Mouse (Mus musculus) left cerebral cortex, adult 2 months (tissue): ENCODE results near the gene Ece1. TPM values are rescaled to one million over a fixed set of nuclear protein-coding genes. Genes with fewer than 3 reads are reported as not detected.

ENCODE experiments used
- DNase-seq, 2 experiments: peaks; one replicate each; pipeline ENCODE4 v3.0.0; 2021 to 2022; ENCODE audit warnings: low spot score in 2 of 2, mixed read lengths in 1 of 2; ENCODE audit errors: extremely low spot score in 1 of 2
- H3K27ac ChIP-seq: fragments of 200-600 bp; 2 replicates; pipeline ENCODE4 v1.8.1; 2022
- H3K4me3 ChIP-seq: fragments of 200-600 bp; 2 replicates; pipeline ENCODE4 v1.8.1; 2022
- CTCF ChIP-seq: fragments of 200-600 bp; IDR thresholded peaks from 2 replicates; pipeline ENCODE4 v1.8.1; 2022; ENCODE audit warnings: antibody characterized with exemption, mild to moderate bottlenecking, moderate library complexity
- intact Hi-C: fragments of 180-260 bp; cut with DNase I; formaldehyde crosslinking; loops from one replicate; pipeline ENCODE4 v1.15.1; 2025
- total RNA-seq, 2 experiments: library from RNA; stranded (reverse); gene quantifications; 2 replicates each; pipeline ENCODE4 v1.2.3; 2021

The Ece1 gene
- total RNA-seq, 2 experiments from 2014 or later, result 83.7 to 98.1 TPM

GRCm38 (mm10) chr4:138000682-138001081, 138.6 kb downstream of the Ece1 start:
- no peak for TF ChIP-seq CTCF
- H3K4me3 ChIP-seq, result peak overlapping the region; percentile 9; the same call in 1 of the 2 replicates
- no peak overlapping the region for H3K27ac ChIP-seq

GRCm38 (mm10) chr4:138003909-138004610, 142.0 kb downstream of the Ece1 start:
- no peak for TF ChIP-seq CTCF
- H3K27ac ChIP-seq, result no peak overlapping the region
- intact Hi-C loops, result no loop called here
- H3K4me3 ChIP-seq, result no peak overlapping the region
- DNase-seq, result no peak

More at GRCm38 (mm10) chr4:138000682-138001081, 138.6 kb downstream of the Ece1 start:
- intact Hi-C loops, result no loop called here
- no peak for DNase-seq

GRCm38 (mm10) chr4:138005781-138006180, 143.7 kb downstream of the Ece1 start:
- H3K27ac ChIP-seq, result no peak overlapping the region
- intact Hi-C loops, result no loop called here
- no peak for TF ChIP-seq CTCF
- no peak for DNase-seq
- no peak overlapping the region for H3K4me3 ChIP-seq

- H3K27ac ChIP-seq, result no peak overlapping the region
- no peak for TF ChIP-seq CTCF
- intact Hi-C loops, result no loop called here
These were observed 145.0 kb downstream of the Ece1 start for GRCm38 (mm10) chr4:138006951-138007613.

DNA sequence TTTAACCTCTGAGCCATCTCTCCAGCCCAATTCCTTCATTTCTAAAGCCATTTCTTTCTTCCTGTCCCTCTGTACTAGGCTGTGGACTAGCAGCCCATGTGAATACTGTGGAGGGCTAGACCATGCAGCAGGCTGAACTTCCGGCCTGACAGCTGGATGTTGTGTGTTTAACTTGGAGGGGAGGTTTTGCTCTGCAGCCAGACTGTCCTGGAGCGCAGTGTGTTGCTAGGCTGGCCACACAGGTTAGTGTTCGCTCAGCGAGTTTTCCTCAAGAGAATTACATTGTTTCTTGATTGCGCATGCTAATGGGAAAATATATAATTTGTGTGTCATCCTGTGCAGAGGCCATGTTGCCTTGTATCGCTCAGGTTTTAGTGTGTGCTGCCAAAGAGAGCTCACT, 146.6 kb downstream of the Ece1 start:
- no peak for DNase-seq
- H3K27ac ChIP-seq, result no peak overlapping the region
- no peak overlapping the region for H3K4me3 ChIP-seq
- intact Hi-C loops, result no loop called here
- no peak for TF ChIP-seq CTCF

More at GRCm38 (mm10) chr4:138006951-138007613, 145.0 kb downstream of the Ece1 start:
- no peak overlapping the region for H3K4me3 ChIP-seq
- no peak for DNase-seq

GRCm38 (mm10) chr4:138009786-138010502, 147.9 kb downstream of the Ece1 start:
- no peak for TF ChIP-seq CTCF
- DNase-seq, result no peak
- intact Hi-C loops, result no loop called here
- Histone ChIP-seq H3K27ac (no peak overlapping the region), H3K4me3 (no peak overlapping the region)

DNA sequence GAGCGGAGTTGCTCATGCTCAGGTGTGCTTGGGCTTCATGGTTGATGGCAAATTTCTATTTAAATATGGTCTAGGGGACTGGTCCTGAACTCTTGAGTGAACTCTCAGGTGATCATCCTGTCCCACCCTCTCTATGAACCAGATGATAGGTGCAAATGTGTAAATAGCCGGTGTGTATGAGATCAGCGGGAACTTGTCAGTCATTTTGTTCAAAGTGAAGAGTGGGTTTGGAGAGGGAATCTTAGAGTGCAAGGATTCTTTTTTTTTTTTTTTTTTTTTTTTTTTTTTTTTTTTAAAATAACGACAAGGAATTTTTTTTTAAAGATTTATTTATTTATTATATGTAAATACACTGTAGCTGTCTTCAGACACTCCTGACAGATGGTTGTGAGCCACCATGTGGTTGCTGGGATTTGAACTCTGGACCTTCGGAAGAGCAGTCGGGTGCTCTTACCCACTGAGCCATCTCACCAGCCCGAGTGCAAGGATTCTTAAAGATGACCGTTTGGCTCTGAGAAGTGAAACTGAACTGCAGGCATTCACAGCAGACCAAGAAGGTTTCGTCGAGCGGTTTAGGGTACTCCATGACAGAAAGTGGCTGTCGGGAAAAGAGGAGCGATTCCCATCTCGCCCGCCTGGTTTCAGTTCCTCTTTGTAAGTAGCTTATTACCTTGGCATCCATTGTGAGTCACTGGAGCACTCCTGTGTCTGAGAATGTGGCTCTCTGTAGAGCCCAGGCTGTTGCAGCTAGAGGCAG, 151.9 kb downstream of the Ece1 start:
- no peak for DNase-seq
- no peak for TF ChIP-seq CTCF
- H3K4me3 ChIP-seq, result no peak overlapping the region
- H3K27ac ChIP-seq, result no peak overlapping the region
- intact Hi-C loops, result no loop called here

Other genes with a start within 250 kb of the Ece1 start
- 100 to 1,000 TPM; 267 to 315 TPM for gene Rap1gap, start 197.5 kb upstream of the Ece1 start, total RNA-seq
- gene Alpl, start 65.9 kb upstream of the Ece1 start, total RNA-seq, result 1 to 10 TPM; 5.1 to 8.5 TPM
- 100 to 1,000 TPM; 179 to 187 TPM for gene Eif4g3, start 130.8 kb downstream of the Ece1 start, total RNA-seq